Mouse (Mus musculus): ENCODE data around the gene Ak2. TPM values are rescaled to one million over a fixed set of nuclear protein-coding genes. Genes with fewer than 3 reads are reported as not detected.
A peak's percentile ranks its signal among the peaks of the same experiment; 100 is the strongest.

Gene Ak2
- total and polyA plus RNA-seq, 3 experiments = 269 to 363 (median 280) TPM

DNA sequence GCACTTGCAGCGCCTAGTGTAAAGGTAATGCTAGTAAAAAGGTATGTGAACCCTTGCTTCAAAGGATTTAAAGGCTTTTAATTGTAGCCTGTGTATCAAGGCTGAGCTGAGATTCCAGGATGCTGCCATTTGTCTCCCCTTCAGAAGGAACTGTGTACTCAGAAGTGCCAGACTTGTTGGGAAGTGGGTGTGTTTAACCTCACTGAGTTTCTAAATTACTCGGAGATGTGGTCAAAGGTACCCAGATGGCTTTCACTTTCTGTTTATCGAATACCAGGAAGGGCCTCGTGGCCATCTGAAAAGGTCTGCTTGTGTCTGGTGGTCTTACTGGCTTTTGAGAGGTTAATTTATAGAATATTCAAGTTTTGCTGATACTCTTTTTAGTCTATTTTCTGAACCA, 68.2 kb downstream of the Ak2 start (continued):
- TF ChIP-seq PAX5 (IDR thresholded peaks at IDR 0.05; ENCODE audit: low read length) = no peak
- no peak for TF ChIP-seq ZNF384 (IDR thresholded peaks at IDR 0.05; ENCODE audit: low read depth, low read length)
- peak; percentile 75; the same call in 1 of the 2 replicates for TF ChIP-seq MAZ (IDR thresholded peaks at IDR 0.05; ENCODE audit: low read depth, low read length)
- TF ChIP-seq CTCF (conservative IDR thresholded peaks at IDR 0.05 in 1 of 2, IDR thresholded peaks at IDR 0.05 in 1 of 2; ENCODE audit: low read depth in 2 of 2, low read length in 2 of 2) = no peak
- TF ChIP-seq MAFK (IDR thresholded peaks at IDR 0.05; ENCODE audit: insufficient replicate concordance, low read length) = peak; percentile 85
- TF ChIP-seq ETS1 (conservative IDR thresholded peaks at IDR 0.05; ENCODE audit: low read depth, low read length) = peak; percentile 98
- 0 out of 2 replicates have a peak, but pooled peaks have one; percentile 59 for TF ChIP-seq KAT2A (IDR thresholded peaks at IDR 0.05; ENCODE audit: insufficient replicate concordance, low read length)
- no peak for TF ChIP-seq ZMIZ1 (IDR thresholded peaks at IDR 0.05; ENCODE audit: low read depth, low read length)
- TF ChIP-seq TCF12 (IDR thresholded peaks at IDR 0.05; ENCODE audit: low read depth, low read length) = peak; percentile 83
- no peak for TF ChIP-seq POLR2AphosphoS2 (IDR thresholded peaks at IDR 0.05; ENCODE audit: low read depth, low read length)
- TF ChIP-seq JUN (IDR thresholded peaks at IDR 0.05; ENCODE audit: insufficient read depth, low read depth, low read length) = peak; percentile 82
- no peak for TF ChIP-seq UBTF (IDR thresholded peaks at IDR 0.05; ENCODE audit: low read depth, low read length)
- TF ChIP-seq ZKSCAN1 (IDR thresholded peaks at IDR 0.05; ENCODE audit: borderline replicate concordance, low read depth, low read length) = no peak
- TF ChIP-seq CHD1 (IDR thresholded peaks at IDR 0.05; ENCODE audit: low read depth, low read length) = 0 out of 2 replicates have a peak, but pooled peaks have one; percentile 36
- TF ChIP-seq GABPA (IDR thresholded peaks at IDR 0.05; ENCODE audit: insufficient replicate concordance, low read depth, low read length) = no peak
- peak; percentile 80 for TF ChIP-seq ELF1 (IDR thresholded peaks at IDR 0.05; ENCODE audit: low read depth, low read length)
- peak; percentile 95 for TF ChIP-seq JUND (conservative IDR thresholded peaks at IDR 0.05; ENCODE audit: low read depth, low read length)
- TF ChIP-seq HCFC1 (IDR thresholded peaks at IDR 0.05; ENCODE audit: low read depth, low read length) = peak; percentile 54
- TF ChIP-seq IRF4 (IDR thresholded peaks at IDR 0.05; ENCODE audit: low read depth, low read length) = peak; percentile 98
- TF ChIP-seq NELFE (IDR thresholded peaks at IDR 0.05; ENCODE audit: low read depth, low read length) = peak; percentile 30; the same call in 1 of the 2 replicates

Other genes starting within 250 kb of the Ak2 start
- gene A3galt2, start 236.6 kb upstream of the Ak2 start, total RNA-seq (2012; rRNA removed) = 0.04 TPM in 2 replicates
- gene A3galt2, start 236.6 kb upstream of the Ak2 start, total RNA-seq (2014; rRNA removed) = not detected in 2 replicates
- 0.07 and 0.11 TPM in 2 replicates for gene A3galt2, start 236.6 kb upstream of the Ak2 start, polyA plus RNA-seq (2012; ENCODE audit: insufficient read length, low read depth)
- gene Zfp362, start 185.9 kb upstream of the Ak2 start, total RNA-seq (2012; rRNA removed) = 16.1 and 17.8 TPM in 2 replicates
- 9.7 and 9.9 TPM in 2 replicates for gene Zfp362, start 185.9 kb upstream of the Ak2 start, total RNA-seq (2014; rRNA removed)
- gene Zfp362, start 185.9 kb upstream of the Ak2 start, polyA plus RNA-seq (2012; ENCODE audit: insufficient read length, low read depth) = 49.2 and 70.1 TPM in 2 replicates
- 0.98 and 1.1 TPM in 2 replicates for gene Trim62, start 108.4 kb upstream of the Ak2 start, total RNA-seq (2012; rRNA removed)
- 0.40 and 0.46 TPM in 2 replicates for gene Trim62, start 108.4 kb upstream of the Ak2 start, total RNA-seq (2014; rRNA removed)
- gene Trim62, start 108.4 kb upstream of the Ak2 start, polyA plus RNA-seq (2012; ENCODE audit: insufficient read length, low read depth) = 1.8 and 2.7 TPM in 2 replicates
- 0.63 and 1.7 TPM in 2 replicates for gene Azin2, start 29.5 kb upstream of the Ak2 start, total RNA-seq (2012; rRNA removed)
- 0.58 and 0.91 TPM in 2 replicates for gene Azin2, start 29.5 kb upstream of the Ak2 start, total RNA-seq (2014; rRNA removed)
- gene Azin2, start 29.5 kb upstream of the Ak2 start, polyA plus RNA-seq (2012; ENCODE audit: insufficient read length, low read depth) = 2.1 and 2.4 TPM in 2 replicates
- 65.3 and 75.3 TPM in 2 replicates for gene Rnf19b, start 66.3 kb downstream of the Ak2 start, total RNA-seq (2012; rRNA removed)
- gene Rnf19b, start 66.3 kb downstream of the Ak2 start, total RNA-seq (2014; rRNA removed) = 104 and 111 TPM in 2 replicates
- gene Rnf19b, start 66.3 kb downstream of the Ak2 start, polyA plus RNA-seq (2012; ENCODE audit: insufficient read length, low read depth) = 98.3 and 102 TPM in 2 replicates
- not detected in 2 replicates for gene Tmem54, start 113.6 kb downstream of the Ak2 start, total RNA-seq (2012; rRNA removed)
- not detected in 2 replicates for gene Tmem54, start 113.6 kb downstream of the Ak2 start, total RNA-seq (2014; rRNA removed)
- not detected in 2 replicates for gene Tmem54, start 113.6 kb downstream of the Ak2 start, polyA plus RNA-seq (2012; ENCODE audit: insufficient read length, low read depth)
- gene Hpca, start 130.1 kb downstream of the Ak2 start, total RNA-seq (2012; rRNA removed) = 28.5 and 31.6 TPM in 2 replicates
- 1.0 and 1.3 TPM in 2 replicates for gene Hpca, start 130.1 kb downstream of the Ak2 start, total RNA-seq (2014; rRNA removed)
- gene Hpca, start 130.1 kb downstream of the Ak2 start, polyA plus RNA-seq (2012; ENCODE audit: insufficient read length, low read depth) = 2.9 and 3.6 TPM in 2 replicates
- 0.17 and 0.21 TPM in 2 replicates for gene Fndc5, start 145.0 kb downstream of the Ak2 start, total RNA-seq (2012; rRNA removed)
- 0.08 TPM in 1 of 2 replicates, not detected in the other for gene Fndc5, start 145.0 kb downstream of the Ak2 start, total RNA-seq (2014; rRNA removed)
- 0.26 and 0.33 TPM in 2 replicates for gene Fndc5, start 145.0 kb downstream of the Ak2 start, polyA plus RNA-seq (2012; ENCODE audit: insufficient read length, low read depth)
- 22.5 and 23.1 TPM in 2 replicates for gene S100pbp, start 197.8 kb downstream of the Ak2 start, total RNA-seq (2012; rRNA removed)
- 43.6 and 44.7 TPM in 2 replicates for gene S100pbp, start 197.8 kb downstream of the Ak2 start, total RNA-seq (2014; rRNA removed)
- gene S100pbp, start 197.8 kb downstream of the Ak2 start, polyA plus RNA-seq (2012; ENCODE audit: insufficient read length, low read depth) = 35.8 and 43.6 TPM in 2 replicates
- gene Yars, start 197.8 kb downstream of the Ak2 start, total RNA-seq (2012; rRNA removed) = 128 and 180 TPM in 2 replicates
- 96.1 and 96.3 TPM in 2 replicates for gene Yars, start 197.8 kb downstream of the Ak2 start, total RNA-seq (2014; rRNA removed)
- 207 and 220 TPM in 2 replicates for gene Yars, start 197.8 kb downstream of the Ak2 start, polyA plus RNA-seq (2012; ENCODE audit: insufficient read length, low read depth)

All from CH12.LX (cell line).